Mouse (Mus musculus): ENCODE data around the gene Ap5m1.
"Not testable (repeated sequence)": the region's sequence is repeated elsewhere in the genome, so short reads cannot be mapped to it uniquely, and the experiment has no call there.

Gene Ap5m1

GRCm38 (mm10) chr14:49065529-49066273 is at the start of gene Ap5m1:
Ap5m1 (plus strand) TSS chr14:49066097.
- peak; percentile 2 for DNase-seq (ENCODE audit: low spot score)

DNA sequence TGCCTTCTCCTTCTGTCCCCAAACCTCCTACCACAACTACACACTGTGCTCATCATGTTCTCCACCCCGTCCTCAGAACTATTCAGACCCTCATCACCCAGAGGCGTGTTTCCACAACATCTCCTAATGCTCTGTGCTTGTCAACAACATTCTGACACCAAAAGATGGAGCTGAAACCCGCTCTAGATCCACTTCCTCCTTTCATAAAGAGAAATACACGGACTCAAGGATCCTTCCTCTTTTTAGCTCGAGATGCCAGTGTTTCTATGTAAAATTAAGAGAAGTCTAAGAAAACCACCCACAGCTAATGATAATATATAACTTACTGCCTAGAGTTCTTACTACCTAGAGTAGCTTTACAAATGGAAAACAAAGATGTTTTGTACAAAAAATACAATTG is 46.1 kb upstream of the Ap5m1 start:
- peak; percentile 16 for DNase-seq (ENCODE audit: low spot score)

DNA sequence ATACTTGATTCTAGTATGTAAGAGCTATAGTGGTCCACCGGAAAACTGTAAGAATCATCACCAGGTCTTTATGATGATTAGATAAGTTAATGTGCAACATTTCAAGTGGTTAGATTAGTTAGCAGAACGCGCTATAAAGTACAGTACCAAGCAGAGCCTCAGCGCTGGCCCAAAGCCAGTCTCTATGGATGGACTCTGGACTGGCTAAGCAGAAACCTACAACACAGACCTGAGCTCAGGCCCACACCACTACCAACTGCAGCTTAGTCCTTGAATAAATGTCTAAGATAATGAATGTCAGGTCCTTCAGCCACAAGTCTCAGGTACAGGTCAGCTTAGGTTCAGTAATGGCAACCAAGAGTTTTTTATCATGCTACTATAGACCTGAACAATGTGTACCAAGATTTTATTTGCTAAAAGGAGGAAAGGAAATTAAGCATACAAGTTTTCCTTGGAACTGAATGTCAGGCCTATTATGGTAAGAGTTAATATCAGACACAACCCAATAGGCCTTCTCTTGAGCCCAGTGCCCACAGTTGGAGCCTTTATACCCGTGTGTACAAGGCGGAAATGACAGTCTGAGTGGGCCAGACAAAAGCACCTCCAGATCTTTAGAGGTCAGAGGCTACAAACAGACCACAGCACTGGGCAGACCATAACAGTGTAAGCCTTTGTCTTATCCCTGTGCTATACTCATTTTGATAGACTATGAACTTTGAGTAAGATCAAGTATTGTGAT is 38.7 kb upstream of the Ap5m1 start:
- no peak for DNase-seq (ENCODE audit: low spot score)

DNA sequence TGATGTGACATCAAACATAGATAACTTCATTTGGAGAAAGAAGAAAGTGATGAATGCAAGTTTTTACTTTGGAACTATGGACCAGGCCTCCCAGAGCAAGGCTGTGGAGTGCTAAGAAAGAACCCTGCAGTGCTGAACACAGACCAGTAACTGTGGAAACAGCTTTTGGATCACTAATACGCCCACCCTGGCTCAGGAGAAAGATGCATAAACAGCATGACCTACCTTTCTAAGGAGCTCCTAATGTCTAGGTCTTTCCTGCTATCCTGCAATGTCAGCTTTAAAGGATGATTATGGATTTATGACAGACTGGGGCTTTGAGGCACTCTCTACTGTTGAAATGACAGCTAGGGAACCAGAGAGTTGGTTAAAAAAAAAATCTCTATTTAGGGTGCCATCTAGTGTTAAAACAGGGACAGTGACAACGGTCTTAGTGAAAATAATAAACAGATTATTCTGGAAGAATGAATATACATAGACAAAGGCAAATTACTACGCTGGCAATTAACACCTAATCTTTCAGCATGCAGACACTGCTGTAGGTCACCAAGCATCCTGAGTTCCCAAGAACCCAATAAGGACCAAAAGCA is 38.0 kb upstream of the Ap5m1 start:
- DNase-seq (ENCODE audit: low spot score) = no peak

- no peak for DNase-seq (ENCODE audit: low spot score)
Measured at GRCm38 (mm10) chr14:49028991-49029390, 36.9 kb upstream of the Ap5m1 start.

GRCm38 (mm10) chr14:49045610-49046009 is 20.3 kb upstream of the Ap5m1 start:
- no peak for DNase-seq (ENCODE audit: low spot score)

DNA sequence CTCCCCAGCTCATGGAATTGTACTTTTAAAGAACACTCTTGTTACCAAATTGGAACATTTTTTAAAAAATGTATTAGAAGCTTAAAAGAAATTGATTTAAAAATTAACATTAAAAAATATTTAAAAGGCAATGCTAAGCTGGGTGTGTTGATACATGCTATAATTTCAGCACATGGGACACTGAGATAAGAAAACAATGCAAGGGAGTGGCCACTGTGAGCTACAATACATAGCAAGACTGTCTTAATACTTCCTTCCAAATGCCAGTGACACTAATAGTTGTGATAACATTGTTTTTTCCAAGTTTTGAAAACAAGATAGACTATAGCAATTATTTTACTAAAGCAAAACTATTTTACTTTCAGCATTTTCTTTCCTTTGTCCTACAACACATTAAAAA is 16.4 kb upstream of the Ap5m1 start:
- DNase-seq (ENCODE audit: low spot score) = no peak

DNA sequence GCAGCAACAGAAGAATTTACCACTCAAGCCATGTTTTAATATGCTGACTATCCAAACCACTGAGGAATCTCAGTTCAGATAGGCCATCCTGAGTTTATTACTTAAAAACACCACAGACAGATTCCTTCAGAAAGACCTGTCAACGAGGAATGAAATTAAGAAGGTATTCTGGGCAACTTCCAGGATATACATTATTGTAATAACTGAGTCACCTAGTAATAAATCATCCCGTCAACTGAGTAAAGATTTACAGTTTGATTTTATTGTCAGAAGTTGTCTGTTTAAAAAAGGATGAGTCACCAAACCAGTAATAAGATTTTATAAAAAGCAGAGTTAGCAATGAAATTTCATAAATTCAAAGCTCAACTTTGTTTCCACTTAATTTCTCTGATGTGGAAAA is 2.1 kb upstream of the Ap5m1 start:
- DNase-seq (ENCODE audit: low spot score) = no peak

GRCm38 (mm10) chr14:49066274-49066823 is 452 bp downstream of the Ap5m1 start, which contains the start of gene Exoc5:
Exoc5 (minus strand) TSS chr14:49066653.
- DNase-seq (ENCODE audit: low spot score) = peak; percentile 95

DNA sequence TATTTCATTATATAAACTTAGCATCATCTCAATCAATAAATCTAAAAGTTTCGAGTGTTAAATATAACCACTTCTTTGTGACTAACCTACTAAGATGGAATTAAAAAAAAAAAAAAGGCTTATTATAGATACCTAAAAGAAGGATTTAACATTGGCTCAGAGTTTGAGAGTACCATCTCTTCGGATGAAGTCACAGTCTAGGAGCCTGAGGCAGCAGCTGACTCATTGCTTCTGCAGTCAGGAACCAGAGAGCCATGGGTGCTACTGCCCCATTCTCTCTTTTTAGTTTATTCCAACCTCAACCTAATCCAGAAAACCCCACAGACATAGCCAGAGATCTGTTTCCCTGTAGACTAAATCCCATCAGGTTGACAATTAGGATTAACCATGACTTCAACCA is 6.9 kb downstream of the Ap5m1 start:
- DNase-seq (ENCODE audit: low spot score) = no peak

GRCm38 (mm10) chr14:49073896-49074295 is 8.0 kb downstream of the Ap5m1 start:
- no peak for DNase-seq (ENCODE audit: low spot score)

GRCm38 (mm10) chr14:49074361-49074760 is 8.5 kb downstream of the Ap5m1 start:
- no peak for DNase-seq (ENCODE audit: low spot score)

DNA sequence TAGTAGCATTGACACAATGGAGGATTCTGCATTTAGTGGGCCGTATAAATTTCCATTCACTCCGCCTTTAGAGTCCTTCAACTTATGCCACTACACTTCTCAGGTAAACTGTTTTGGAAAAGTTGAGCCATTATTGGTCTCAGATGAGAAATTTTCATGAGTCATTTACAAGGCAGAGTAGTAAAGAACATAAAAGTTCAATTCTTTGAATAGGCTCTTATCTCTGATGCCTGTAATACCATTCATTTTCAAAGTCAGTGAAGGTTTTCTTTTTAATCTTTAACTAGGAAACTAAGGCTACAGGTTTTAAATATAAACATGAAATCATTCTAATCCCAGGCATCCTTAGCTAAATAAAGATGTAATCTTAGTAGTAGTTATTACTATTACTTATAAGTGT is 12.9 kb downstream of the Ap5m1 start:
- DNase-seq (ENCODE audit: low spot score) = no peak

DNA sequence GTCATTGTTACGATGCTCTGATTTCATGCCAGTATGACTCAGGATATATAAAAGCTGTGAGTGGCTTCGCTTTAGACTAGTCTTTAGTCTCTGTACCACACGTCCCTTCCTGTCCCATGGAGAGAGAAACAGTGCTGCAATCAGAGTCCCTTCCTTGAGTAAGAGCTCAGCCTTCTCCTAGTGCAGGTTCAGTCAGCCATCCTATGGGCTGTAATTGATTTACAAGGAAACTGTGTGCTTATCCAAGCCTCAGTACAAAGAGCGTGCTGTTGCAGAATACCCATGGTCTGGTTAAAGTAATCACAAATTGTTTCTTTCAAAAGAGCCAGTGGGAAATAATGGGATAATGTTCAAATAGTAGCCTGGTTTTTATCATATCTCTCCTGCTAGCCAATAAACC is 20.6 kb downstream of the Ap5m1 start:
- no peak for DNase-seq (ENCODE audit: low spot score)

DNA sequence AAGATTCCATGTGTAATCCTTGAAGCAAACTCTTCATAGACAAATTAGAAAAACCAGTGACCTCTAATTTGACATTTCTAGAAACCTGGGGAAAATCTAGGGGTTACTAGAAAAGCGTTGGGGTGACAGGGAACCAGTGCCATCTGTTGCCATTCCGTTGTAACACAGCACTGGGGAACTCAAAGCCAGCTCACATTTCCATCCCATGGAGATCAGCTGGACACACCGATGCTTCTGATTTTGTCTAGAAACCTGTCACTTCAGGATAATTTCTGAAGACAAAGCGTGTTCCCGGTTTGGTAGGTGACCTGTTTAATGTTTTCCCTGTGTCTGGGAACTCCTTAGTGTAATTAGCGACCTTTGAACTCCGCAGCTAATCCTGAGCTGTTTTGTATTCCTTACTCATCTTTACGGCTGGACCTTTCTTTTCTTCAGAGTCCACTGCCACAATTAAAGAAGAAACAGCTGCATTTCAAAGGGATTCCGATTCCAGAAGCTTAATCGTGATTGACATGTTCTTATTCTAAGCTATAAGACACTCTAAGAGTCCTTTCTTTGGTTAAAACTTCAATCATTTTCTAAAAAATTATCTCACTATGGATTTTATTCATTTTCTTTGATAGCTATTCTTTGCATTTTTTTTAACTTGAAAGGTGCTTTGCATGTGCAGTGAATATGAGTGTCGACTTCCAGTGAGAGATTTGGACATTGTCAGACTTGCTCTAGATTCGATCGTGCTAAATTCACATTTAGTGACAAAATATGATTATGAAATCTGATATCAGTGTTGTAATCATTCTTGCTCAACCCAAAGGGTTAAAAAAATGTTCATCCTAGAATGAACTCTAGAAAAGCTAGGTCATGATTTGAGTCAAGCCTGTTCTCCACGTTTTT is 22.5 kb downstream of the Ap5m1 start:
- no peak for DNase-seq (ENCODE audit: low spot score)

DNA sequence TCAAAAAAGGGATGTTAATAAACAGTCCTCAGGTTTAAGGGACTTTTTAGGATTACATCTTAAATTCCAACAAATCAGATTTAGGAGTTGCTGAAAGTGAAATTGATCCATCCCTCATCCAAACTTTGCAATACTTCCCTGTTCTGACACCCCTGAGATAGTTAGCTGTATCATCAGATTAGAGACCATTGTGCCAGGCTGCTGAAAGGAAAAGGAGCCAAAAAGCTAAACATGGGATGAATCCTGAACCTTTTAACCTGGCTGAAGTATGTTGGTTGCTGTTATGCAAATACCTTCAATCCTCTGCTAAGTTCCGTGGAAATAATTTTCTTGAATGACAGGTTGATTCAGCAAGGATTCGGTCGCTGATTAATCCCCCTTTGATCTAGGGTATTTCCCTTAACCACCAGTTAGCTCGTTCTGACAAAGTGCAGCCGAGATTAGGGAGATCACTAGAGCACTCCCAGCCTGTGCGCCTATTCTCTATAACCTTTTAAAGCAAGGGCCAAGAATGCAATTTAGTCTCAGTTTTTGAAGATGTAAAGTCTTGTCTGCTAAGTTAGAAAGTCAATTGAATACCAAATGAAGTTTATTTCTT is 23.7 kb downstream of the Ap5m1 start:
- no peak for DNase-seq (ENCODE audit: low spot score)

DNA sequence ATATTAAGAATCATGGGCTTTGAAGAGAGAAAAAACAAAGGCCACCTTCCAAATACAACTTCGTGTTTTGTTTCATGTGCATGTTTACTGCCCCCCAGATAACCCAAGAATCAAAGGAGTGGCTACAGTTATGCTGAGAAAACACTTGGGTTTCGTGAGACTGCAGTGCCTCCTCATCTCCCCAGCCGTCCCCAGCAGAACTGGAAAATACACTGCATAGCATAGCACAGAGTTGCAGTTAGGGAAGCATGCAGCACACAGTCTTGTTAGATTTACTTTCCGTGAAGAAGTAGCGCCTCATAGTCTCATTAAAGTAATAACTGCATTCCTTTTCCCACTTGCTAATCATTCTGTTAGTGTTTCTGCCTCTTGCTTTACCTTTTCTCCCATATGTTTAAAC is 24.2 kb downstream of the Ap5m1 start:
- DNase-seq (ENCODE audit: low spot score) = no peak

- DNase-seq (ENCODE audit: low spot score) = no peak
Measured at GRCm38 (mm10) chr14:49091277-49091676, 25.4 kb downstream of the Ap5m1 start.

- not testable (repeated sequence) for DNase-seq (ENCODE audit: low spot score)
Measured at GRCm38 (mm10) chr14:49091755-49092154, 25.9 kb downstream of the Ap5m1 start.

DNA sequence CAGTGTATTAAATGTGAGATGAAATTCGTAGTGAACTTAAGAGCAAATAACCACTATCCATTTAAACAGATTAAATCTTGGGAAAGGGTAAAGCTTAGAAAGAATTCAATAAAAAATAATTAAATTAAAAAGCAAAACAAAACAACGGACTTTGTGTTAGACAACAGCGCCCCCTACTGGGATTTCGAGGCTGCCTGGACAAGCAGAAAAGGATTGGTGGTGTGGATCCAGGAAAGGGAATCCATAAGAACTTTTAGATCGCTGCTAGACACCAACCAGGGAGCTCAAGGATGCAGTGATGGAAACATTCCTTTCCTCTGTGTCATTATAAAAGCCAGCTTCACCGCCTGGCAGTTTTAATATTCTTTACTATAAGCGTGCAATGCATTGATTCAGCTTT is 52.5 kb downstream of the Ap5m1 start:
- DNase-seq (ENCODE audit: low spot score) = peak; percentile 48

GRCm38 (mm10) chr14:49121723-49122122 is 55.8 kb downstream of the Ap5m1 start:
- DNase-seq (ENCODE audit: low spot score) = no peak
